Mouse (Mus musculus) MEL (cell line): ENCODE data around the gene Zfp775. TPM values are rescaled to one million over a fixed set of nuclear protein-coding genes. Genes with fewer than 3 reads are reported as not detected.

Source experiments
- DNase-seq: peaks from one replicate; pipeline ENCODE4 v3.0.0; 2011; ENCODE audit warnings: low read depth, low spot score
- H3K27ac ChIP-seq: 2 replicates; pipeline ENCODE4 v1.5.1; 2012; ENCODE audit warnings: low read depth, mild to moderate bottlenecking, control low read depth, low read length, moderate library complexity; ENCODE audit not compliant: control insufficient read depth
- H3K27me3 ChIP-seq, 2 experiments: fragments of 150-350 bp in 1 of 2; sonication (generic) in 1 of 2; 2 replicates each; pipeline ENCODE4 v1.6.1; 2012; ENCODE audit warnings: low read length in 2 of 2, mild to moderate bottlenecking in 2 of 2, improper control_type of control experiment in 1 of 2, moderate library complexity in 1 of 2; ENCODE audit not compliant: insufficient read depth in 2 of 2, control insufficient read depth in 1 of 2
- H3K36me3 ChIP-seq, 2 experiments: 2 replicates each; pipeline ENCODE4 v1.6.1; 2012 to 2014; ENCODE audit warnings: low read length in 2 of 2, improper control_type of control experiment in 1 of 2, inconsistent platforms in 1 of 2, mild to moderate bottlenecking in 1 of 2; ENCODE audit not compliant: insufficient read depth in 2 of 2, control insufficient read depth in 1 of 2
- H3K4me1 ChIP-seq, 2 experiments: fragments of 150-350 bp in 1 of 2; sonication (generic) in 1 of 2; 2 replicates each; pipeline ENCODE4 v1.6.1; 2012; ENCODE audit warnings: low read length in 2 of 2, improper control_type of control experiment in 1 of 2, mild to moderate bottlenecking in 1 of 2; ENCODE audit not compliant: insufficient read depth in 2 of 2, control insufficient read depth in 1 of 2
- H3K4me3 ChIP-seq, 2 experiments: fragments of 150-350 bp in 1 of 2; sonication (generic) in 1 of 2; 2 replicates each; pipeline ENCODE4 v1.5.1; 2012; ENCODE audit warnings: low read depth in 2 of 2, low read length in 2 of 2, mild to moderate bottlenecking in 2 of 2, moderate library complexity in 2 of 2, control low read depth in 1 of 2, improper control_type of control experiment in 1 of 2; ENCODE audit not compliant: control insufficient read depth in 1 of 2, insufficient read depth in 1 of 2
- H3K79me2 ChIP-seq: 2 replicates; pipeline ENCODE4 v1.6.1; 2012; ENCODE audit warnings: mild to moderate bottlenecking, low read length, moderate library complexity; ENCODE audit not compliant: control insufficient read depth, poor library complexity, insufficient read depth
- H3K9ac ChIP-seq: 2 replicates; pipeline ENCODE4 v1.6.1; 2012; ENCODE audit warnings: low read depth, mild to moderate bottlenecking, control low read depth, low read length, moderate library complexity; ENCODE audit not compliant: control insufficient read depth, poor library complexity, severe bottlenecking
- H3K9me3 ChIP-seq: fragments of 150-350 bp; sonication (generic); replicated peaks from 2 replicates; pipeline ENCODE4 v1.6.1; 2012; ENCODE audit warnings: mild to moderate bottlenecking, low read length, improper control_type of control experiment, moderate library complexity; ENCODE audit not compliant: insufficient read depth
- CHD1 ChIP-seq: IDR thresholded peaks from 2 replicates; pipeline ENCODE4 v1.6.1; 2012; ENCODE audit warnings: low read depth, mild to moderate bottlenecking, inconsistent platforms, low read length, improper control_type of control experiment
- CTCF ChIP-seq, 3 experiments: IDR thresholded peaks in 2 of 3; conservative IDR thresholded peaks in 1 of 3; 2 replicates each; pipeline ENCODE4 v1.5.1; 2011 to 2012; ENCODE audit warnings: low read length in 3 of 3, low read depth in 2 of 3, mild to moderate bottlenecking in 2 of 3, improper control_type of control experiment in 1 of 3, inconsistent platforms in 1 of 3, mixed read lengths in 1 of 3, moderate library complexity in 1 of 3; ENCODE audit not compliant: control insufficient read depth in 1 of 3, insufficient read depth in 1 of 3, poor library complexity in 1 of 3, severe bottlenecking in 1 of 3
- GABPA ChIP-seq: IDR thresholded peaks from 2 replicates; pipeline ENCODE4 v1.6.1; 2012; ENCODE audit warnings: low read depth, mild to moderate bottlenecking, inconsistent platforms, low read length, improper control_type of control experiment, moderate library complexity
- JUND ChIP-seq: IDR thresholded peaks from 2 replicates; pipeline ENCODE4 v1.6.1; 2011; ENCODE audit warnings: low read depth, mild to moderate bottlenecking, improper control_type of control experiment, low read length
- KAT2A ChIP-seq: conservative IDR thresholded peaks from 2 replicates; pipeline ENCODE4 v1.6.1; 2012; ENCODE audit warnings: low read depth, low read length, improper control_type of control experiment, inconsistent platforms
- MAZ ChIP-seq: IDR thresholded peaks from 2 replicates; pipeline ENCODE4 v1.6.1; 2012; ENCODE audit warnings: low read depth, mild to moderate bottlenecking, inconsistent platforms, low read length, improper control_type of control experiment
- MEF2A ChIP-seq: IDR thresholded peaks from 2 replicates; pipeline ENCODE4 v1.6.1; 2014; ENCODE audit warnings: low read depth, mild to moderate bottlenecking, inconsistent platforms, low read length, improper control_type of control experiment; ENCODE audit not compliant: poor library complexity, insufficient replicate concordance, severe bottlenecking; ENCODE audit errors: extremely low read depth
- MXI1 ChIP-seq: IDR thresholded peaks from 2 replicates; pipeline ENCODE4 v1.6.1; 2011; ENCODE audit warnings: mild to moderate bottlenecking, low read depth, low read length, improper control_type of control experiment
- NRF1 ChIP-seq: IDR thresholded peaks from 2 replicates; pipeline ENCODE4 v1.6.1; 2014; ENCODE audit warnings: low read depth, mild to moderate bottlenecking, inconsistent platforms, low read length, improper control_type of control experiment, moderate library complexity; ENCODE audit not compliant: poor library complexity, insufficient read depth, severe bottlenecking
- POLR2A ChIP-seq, 2 experiments: IDR thresholded peaks; 2 replicates each; pipeline ENCODE4 v1.6.1; 2011 to 2012; ENCODE audit warnings: low read length in 2 of 2, mild to moderate bottlenecking in 2 of 2, control low read depth in 1 of 2, improper control_type of control experiment in 1 of 2, low read depth in 1 of 2, moderate library complexity in 1 of 2; ENCODE audit not compliant: control insufficient read depth in 1 of 2, insufficient read depth in 1 of 2, poor library complexity in 1 of 2
- POLR2AphosphoS2 ChIP-seq: IDR thresholded peaks from 2 replicates; pipeline ENCODE4 v1.6.1; 2011; ENCODE audit warnings: low read length, improper control_type of control experiment
- SIN3A ChIP-seq: IDR thresholded peaks from 2 replicates; pipeline ENCODE4 v1.6.1; 2012; ENCODE audit warnings: low read length, improper control_type of control experiment, inconsistent platforms
- USF1 ChIP-seq: IDR thresholded peaks from 2 replicates; pipeline ENCODE4 v1.6.1; 2014; ENCODE audit warnings: low read depth, mild to moderate bottlenecking, inconsistent platforms, low read length, improper control_type of control experiment, moderate library complexity
- USF2 ChIP-seq, 2 experiments: IDR thresholded peaks; 2 replicates each; pipeline ENCODE4 v1.6.1; 2011 to 2012; ENCODE audit warnings: improper control_type of control experiment in 2 of 2, low read length in 2 of 2, borderline replicate concordance in 1 of 2, inconsistent platforms in 1 of 2, low read depth in 1 of 2, mild to moderate bottlenecking in 1 of 2; ENCODE audit not compliant: insufficient read depth in 1 of 2
- ZC3H11A ChIP-seq: IDR thresholded peaks from 2 replicates; pipeline ENCODE4 v1.6.1; 2012; ENCODE audit warnings: low read depth, mild to moderate bottlenecking, inconsistent platforms, low read length, improper control_type of control experiment
- ZNF384 ChIP-seq: IDR thresholded peaks from 2 replicates; pipeline ENCODE4 v1.6.1; 2012; ENCODE audit warnings: low read depth, mild to moderate bottlenecking, inconsistent platforms, low read length, improper control_type of control experiment
- polyA plus RNA-seq, 2 experiments: library from polyadenylated mRNA; stranded (reverse) in 1 of 2; unstranded in 1 of 2; fragments of >175 nt in 1 of 2; fragments of >200 nt in 1 of 2; gene quantifications; 2 replicates each; pipeline versions ENCODE4 v1.2.1 to v1.2.4; 2012; ENCODE audit warnings: low replicate concordance in 2 of 2, low read depth in 1 of 2; ENCODE audit not compliant: insufficient read length in 2 of 2, insufficient read depth in 1 of 2, missing spikeins in 1 of 2
- total RNA-seq: library from RNA; depleted of rRNA; stranded (reverse); fragments of 300-350 nt; gene quantifications from 2 replicates; pipeline ENCODE4 v1.2.3, GENCODE M21; 2012

Gene Zfp775
- total and polyA plus RNA-seq, 3 experiments, result not detected

- DNase-seq, result no peak
- H3K4me3 ChIP-seq, result no peak overlapping the region
- TF ChIP-seq CHD1 (no peak), ZNF384 (no peak), USF1 (no peak), ZC3H11A (no peak), MEF2A (no peak), SIN3A (no peak), KAT2A (no peak), NRF1 (no peak), MXI1 (no peak), GABPA (no peak), JUND (no peak), CTCF (IDR thresholded peaks at IDR 0.05 in 2 of 3, conservative IDR thresholded peaks at IDR 0.05 in 1 of 3; ENCODE audit: control insufficient read depth in 1 of 3, insufficient read depth in 1 of 3, low read depth in 2 of 3, low read length in 3 of 3, poor library complexity in 1 of 3, severe bottlenecking in 1 of 3) (no peak), MAZ (no peak), POLR2A (IDR thresholded peaks at IDR 0.05; ENCODE audit: control insufficient read depth in 1 of 2, insufficient read depth in 1 of 2, low read depth in 1 of 2, low read length in 2 of 2, poor library complexity in 1 of 2) (no peak)
- no peaks in the 10 kb centered on the region for H3K9me3 ChIP-seq
- H3K79me2 ChIP-seq, result no peaks in the 10 kb centered on the region
- no peak overlapping the region for H3K27ac ChIP-seq
- H3K4me1 ChIP-seq, result no peaks in the 10 kb centered on the region
- no peaks in the 10 kb centered on the region for H3K36me3 ChIP-seq
- H3K27me3 ChIP-seq, result no peaks in the 10 kb centered on the region
- no peak overlapping the region for H3K9ac ChIP-seq
Observed at GRCm38 (mm10) chr6:48600594-48600993, 1.3 kb upstream of the Zfp775 start.

GRCm38 (mm10) chr6:48602080-48602741 is 348 bp downstream of the Zfp775 start:
- no peak for DNase-seq
- H3K27me3 ChIP-seq, result no peaks in the 10 kb centered on the region
- no peak overlapping the region for H3K4me3 ChIP-seq
- H3K36me3 ChIP-seq, result no peaks in the 10 kb centered on the region
- H3K4me1 ChIP-seq, result no peaks in the 10 kb centered on the region
- H3K27ac ChIP-seq, result no peak overlapping the region
- H3K9me3 ChIP-seq, result no peaks in the 10 kb centered on the region
- no peaks in the 10 kb centered on the region for H3K79me2 ChIP-seq
- H3K9ac ChIP-seq, result no peak overlapping the region
- TF ChIP-seq POLR2AphosphoS2, result no peak
- no peak for TF ChIP-seq USF2 (IDR thresholded peaks at IDR 0.05; ENCODE audit: borderline replicate concordance in 1 of 2, insufficient read depth in 1 of 2, low read depth in 1 of 2, low read length in 2 of 2)
- no peak for TF ChIP-seq JUND
- TF ChIP-seq, all 39 proteins: peak for 0
